Mouse (Mus musculus) stomach, postnatal 0 days (tissue): ENCODE results near the gene Hoxc5.

Source experiments
- CTCF ChIP-seq: IDR thresholded peaks from 2 replicates; pipeline ENCODE4 v1.5.1; 2016; ENCODE audit warnings: antibody characterized with exemption, low read depth, mild to moderate bottlenecking, moderate library complexity
- EP300 ChIP-seq: optimal IDR thresholded peaks from 2 replicates; pipeline ENCODE3; 2016; ENCODE audit warnings: antibody characterized with exemption

- TF ChIP-seq EP300 (no peak), CTCF (no peak)
Observed at GRCm38 (mm10) chr15:102976171-102976570, 8.9 kb downstream of the Hoxc5 start, which contains the start of gene Hoxc9.
